ENCODE assay signal across 14 mouse cellular contexts in genomic region chr7:142725973-142726372, GRCm38 (mm10). TPM values are rescaled to one million over a fixed set of nuclear protein-coding genes. Genes with fewer than 3 reads are reported as not detected.
A peak's percentile ranks its signal among the peaks of the same experiment; 100 is the strongest.
DNase-seq lines count a peak whose midpoint lies in the region; ATAC-seq and TF ChIP-seq lines count a peak whose summit lies in the region.
"Had no signal": no experiment of that assay in that cellular context is flagged by ENCODE, and none has a peak within 500 bp of the region (broad histone marks: within the 10 kb centered on the region; RNA-seq: fewer than 3 reads in every experiment).

No protein-coding gene starts in this region.

- no peaks in the 10 kb centered on the region for H3K27me3 ChIP-seq in lung, embryonic 14.5 days (ENCODE audit: insufficient read depth, low read length)
- peaks cover 2 to 5% of the 10 kb centered on the region in 2 experiments; a peak in 3 of 4 replicates for H3K27me3 ChIP-seq in MEL (ENCODE audit: control insufficient read depth in 1 of 2, insufficient read depth in 2 of 2, low read length in 2 of 2)
- H3K27me3 ChIP-seq in embryonic facial prominence, embryonic 11.5 days (ENCODE audit: control insufficient read depth, insufficient read depth, low read length), result no peaks in the 10 kb centered on the region
- H3K27me3 ChIP-seq: heart, embryonic 15.5 days had no signal

- DNase-seq in heart, adult 8-10 months (ENCODE audit: low spot score), result peak; percentile 4
- no peak for DNase-seq in heart, postnatal 36 days
- DNase-seq in lung, embryonic 14.5 days, result peak; percentile 2
- DNase-seq in lung, adult 18-20 months, result no peak
- DNase-seq in MEL (ENCODE audit: low read depth, low spot score), result no peak
- DNase-seq in embryonic facial prominence, embryonic 11.5 days (ENCODE audit: low spot score), result peak; percentile 39
- no peak for DNase-seq in spleen, postnatal 4 days (ENCODE audit: low spot score in 2 of 2)
- no peak for DNase-seq in left cerebral cortex, adult 11 months (ENCODE audit: low spot score)
- DNase-seq: kidney, adult 9 months; lung, postnatal 4 days had no signal

- H3K79me2 ChIP-seq in MEL (ENCODE audit: control insufficient read depth, insufficient read depth, low read length, poor library complexity), result no peaks in the 10 kb centered on the region

- TF ChIP-seq EP300 in MEL (IDR thresholded peaks at IDR 0.05; ENCODE audit: low read depth in 1 of 2, low read length in 2 of 2), result no peak

- H3K9me3 ChIP-seq in lung, embryonic 14.5 days (ENCODE audit: low read depth, low read length), result no peaks in the 10 kb centered on the region
- H3K9me3 ChIP-seq in MEL (replicated peaks; ENCODE audit: insufficient read depth, low read length), result no peaks in the 10 kb centered on the region
- no peaks in the 10 kb centered on the region for H3K9me3 ChIP-seq in embryonic facial prominence, embryonic 11.5 days (replicated peaks; ENCODE audit: control insufficient read depth, low read length)
- H3K9me3 ChIP-seq: heart, embryonic 15.5 days had no signal

- TF ChIP-seq POLR2A in MEL (IDR thresholded peaks at IDR 0.05; ENCODE audit: control insufficient read depth in 1 of 2, insufficient read depth in 1 of 2, low read depth in 1 of 2, low read length in 2 of 2, poor library complexity in 1 of 2), result no peak

- intact Hi-C loops in heart, postnatal 36 days (cut with DNase I), result no loop called here

- no peaks in the 10 kb centered on the region for H3K36me3 ChIP-seq in lung, embryonic 14.5 days (ENCODE audit: insufficient read depth)
- H3K36me3 ChIP-seq in MEL (ENCODE audit: control insufficient read depth in 1 of 2, insufficient read depth in 2 of 2, low read length in 2 of 2), result no peaks in the 10 kb centered on the region
- no peaks in the 10 kb centered on the region for H3K36me3 ChIP-seq in embryonic facial prominence, embryonic 11.5 days (replicated peaks; ENCODE audit: control insufficient read depth, insufficient read depth, low read depth, low read length)
- H3K36me3 ChIP-seq: heart, embryonic 15.5 days had no signal

- H3K4me2 ChIP-seq in lung, embryonic 14.5 days, result no peak overlapping the region
- H3K4me2 ChIP-seq in embryonic facial prominence, embryonic 11.5 days (ENCODE audit: low read depth, low read length), result no peak overlapping the region
- H3K4me2 ChIP-seq: heart, embryonic 15.5 days had no signal

- no peaks in the 10 kb centered on the region for H3K4me1 ChIP-seq in lung, embryonic 14.5 days (ENCODE audit: insufficient read depth)
- H3K4me1 ChIP-seq in MEL (ENCODE audit: control insufficient read depth in 1 of 2, insufficient read depth in 2 of 2, low read length in 2 of 2), result no peaks in the 10 kb centered on the region
- H3K4me1 ChIP-seq in embryonic facial prominence, embryonic 11.5 days (ENCODE audit: control insufficient read depth, insufficient read depth, low read length), result no peaks in the 10 kb centered on the region
- H3K4me1 ChIP-seq: heart, embryonic 15.5 days had no signal

- WGBS in lung, embryonic 14.5 days, result 60% methylated on average over 3 of the region's 3 CpGs
- 63% methylated on average over 3 of the region's 3 CpGs for WGBS in embryonic facial prominence, embryonic 11.5 days

- TF ChIP-seq RAD21 in MEL (IDR thresholded peaks at IDR 0.05; ENCODE audit: low read depth, low read length), result no peak

- ATAC-seq in lung, embryonic 14.5 days (ENCODE audit: insufficient read depth), result no peak
- no peak for ATAC-seq in embryonic facial prominence, embryonic 11.5 days (replicated peaks; ENCODE audit: insufficient number of reproducible peaks, low FRiP score, low TSS enrichment, low read depth)

- no peak overlapping the region for H3K9ac ChIP-seq in lung, embryonic 14.5 days
- H3K9ac ChIP-seq in MEL (ENCODE audit: control insufficient read depth, low read depth, low read length, poor library complexity, severe bottlenecking), result no peak overlapping the region
- H3K9ac ChIP-seq in embryonic facial prominence, embryonic 11.5 days (replicated peaks; ENCODE audit: low read length), result peak overlapping the region; percentile 22; the same call in 1 of the 2 replicates
- H3K9ac ChIP-seq: heart, embryonic 15.5 days had no signal

- no peak overlapping the region for H3K27ac ChIP-seq in lung, embryonic 14.5 days (ENCODE audit: low read depth)
- no peak overlapping the region for H3K27ac ChIP-seq in MEL (ENCODE audit: control insufficient read depth, low read depth, low read length)
- no peak overlapping the region for H3K27ac ChIP-seq in embryonic facial prominence, embryonic 11.5 days (replicated peaks; ENCODE audit: low read depth, low read length)
- H3K27ac ChIP-seq: heart, embryonic 15.5 days had no signal

- no peak overlapping the region for H3K4me3 ChIP-seq in lung, embryonic 14.5 days (ENCODE audit: low read depth, low read length)
- no peak overlapping the region for H3K4me3 ChIP-seq in MEL (ENCODE audit: control insufficient read depth in 1 of 2, insufficient read depth in 1 of 2, low read depth in 2 of 2, low read length in 2 of 2)
- no peak overlapping the region for H3K4me3 ChIP-seq in embryonic facial prominence, embryonic 11.5 days (ENCODE audit: low read depth, low read length)
- H3K4me3 ChIP-seq: heart, embryonic 15.5 days had no signal

- peak; percentile 41 for TF ChIP-seq CTCF in lung, embryonic 14.5 days (IDR thresholded peaks at IDR 0.05; ENCODE audit: low read depth)
- TF ChIP-seq CTCF in MEL (IDR thresholded peaks at IDR 0.05 in 2 of 3, conservative IDR thresholded peaks at IDR 0.05 in 1 of 3; ENCODE audit: control insufficient read depth in 1 of 3, insufficient read depth in 1 of 3, low read depth in 2 of 3, low read length in 3 of 3, poor library complexity in 1 of 3, severe bottlenecking in 1 of 3), result peak in 2 of 3 experiments; percentile 28 to 52; a peak in 4 of 6 replicates

TF ChIP-seq in MEL, 35 proteins besides CTCF, POLR2A, EP300 and RAD21:
- TF ChIP-seq JUND (IDR thresholded peaks at IDR 0.05; ENCODE audit: low read depth, low read length), result no peak
- TF ChIP-seq RCOR1 (IDR thresholded peaks at IDR 0.05; ENCODE audit: low read depth, low read length), result no peak
- TF ChIP-seq SMC3 (IDR thresholded peaks at IDR 0.05; ENCODE audit: low read depth, low read length), result peak; percentile 23; the same call in 1 of the 2 replicates

RNA-seq across cellular contexts. Expression of gene Ins2, which starts 17.2 kb away (rescaled TPM):
- not detected for total RNA-seq in heart, adult 8-10 months (2022)
- not detected for total RNA-seq in heart, postnatal 36 days (2021)
- not detected in 2 replicates for polyA plus RNA-seq in lung, embryonic 14.5 days (2014; fragmentation: Nextera tagmentation; extraction: Ambion mirVana)
- not detected in 2 replicates for total RNA-seq in MEL (2012; rRNA removed)
- not detected for polyA plus RNA-seq in MEL (2012; ENCODE audit: insufficient read depth in 1 of 2, insufficient read length in 2 of 2, low read depth in 1 of 2, low replicate concordance in 2 of 2, missing spikeins in 1 of 2)
- polyA plus RNA-seq in embryonic facial prominence, embryonic 11.5 days (2014; fragmentation: Nextera tagmentation; extraction: Ambion mirVana), result not detected in 2 replicates
- total RNA-seq: common myeloid progenitor, adult 5-6 weeks; left cerebral cortex, postnatal 25 days had no signal

RNA-seq across cellular contexts. Expression of gene Gm49394, which starts 56.2 kb away (rescaled TPM):
- total RNA-seq in heart, adult 8-10 months (2022), result under 1 TPM in 1 of 4 experiments, not detected in 3; 0.09 TPM
- under 1 TPM in 1 of 2 experiments, not detected in 1; 0.08 TPM for total RNA-seq in heart, postnatal 36 days (2021)
- polyA plus RNA-seq in lung, embryonic 14.5 days (2014; fragmentation: Nextera tagmentation; extraction: Ambion mirVana), result not detected in 2 replicates
- total RNA-seq in MEL (2012; rRNA removed), result not detected in 2 replicates
- polyA plus RNA-seq in MEL (2012; ENCODE audit: insufficient read depth in 1 of 2, insufficient read length in 2 of 2, low read depth in 1 of 2, low replicate concordance in 2 of 2, missing spikeins in 1 of 2), result not detected
- 0.08 TPM in 1 of 2 replicates, not detected in the other for polyA plus RNA-seq in embryonic facial prominence, embryonic 11.5 days (2014; fragmentation: Nextera tagmentation; extraction: Ambion mirVana)
- total RNA-seq: common myeloid progenitor, adult 5-6 weeks; left cerebral cortex, postnatal 25 days had no signal
- polyA plus RNA-seq: heart, embryonic 15.5 days; thymus, postnatal 0 days had no signal

RNA-seq across cellular contexts. Expression of gene Igf2, which starts 59.4 kb away (rescaled TPM):
- 10 to 100 TPM; 53.1 to 76.2 (median 63.4) TPM for total RNA-seq in heart, adult 8-10 months (2022)
- 10 to 100 TPM; 78.1 to 89.2 TPM for total RNA-seq in heart, postnatal 36 days (2021)
- 437 and 452 TPM in 2 replicates for polyA plus RNA-seq in lung, embryonic 14.5 days (2014; fragmentation: Nextera tagmentation; extraction: Ambion mirVana)
- total RNA-seq in MEL (2012; rRNA removed), result not detected in 2 replicates
- not detected for polyA plus RNA-seq in MEL (2012; ENCODE audit: insufficient read depth in 1 of 2, insufficient read length in 2 of 2, low read depth in 1 of 2, low replicate concordance in 2 of 2, missing spikeins in 1 of 2)
- polyA plus RNA-seq in embryonic facial prominence, embryonic 11.5 days (2014; fragmentation: Nextera tagmentation; extraction: Ambion mirVana), result 313 and 355 TPM in 2 replicates
- total RNA-seq: common myeloid progenitor, adult 5-6 weeks had no signal

Comparison
In these comparisons a context has a peak if more than half of its experiments do, and no peak if none do; other contexts are left out.
1. DNase-seq: peak in heart, adult 8-10 months (single experiment), lung, embryonic 14.5 days (single experiment) and embryonic facial prominence, embryonic 11.5 days (single experiment); none in heart, postnatal 36 days (0 of 2), lung, adult 18-20 months (0 of 2), MEL (single experiment), spleen, postnatal 4 days (0 of 2) and left cerebral cortex, adult 11 months (single experiment).
2. RNA of gene Igf2, which starts 59.4 kb away (total RNA-seq): 78.1 to 89.2 TPM in heart, postnatal 36 days and 53.1 to 76.2 TPM in heart, adult 8-10 months; not detected in MEL; every median in the first group is over 10 times any median in the second.